Mouse (Mus musculus) gastrocnemius, postnatal 10 days (tissue): ENCODE results near the gene Muc4. TPM values are rescaled to one million over a fixed set of nuclear protein-coding genes. Genes with fewer than 3 reads are reported as not detected.

Source experiments
- DNase-seq: peaks from one replicate; pipeline ENCODE4 v3.0.0; 2021; ENCODE audit warnings: mixed read lengths
- total RNA-seq, 2 experiments: library from RNA; stranded (reverse); gene quantifications; 2 replicates each; pipeline ENCODE4 v1.2.3; 2021

Muc4 gene
- total RNA-seq, 2 experiments from 2014 or later, result 0.07 to 0.47 TPM

- no peak for DNase-seq
These were observed 68.2 kb downstream of the Muc4 start for GRCm38 (mm10) chr16:32803901-32804300.

DNA sequence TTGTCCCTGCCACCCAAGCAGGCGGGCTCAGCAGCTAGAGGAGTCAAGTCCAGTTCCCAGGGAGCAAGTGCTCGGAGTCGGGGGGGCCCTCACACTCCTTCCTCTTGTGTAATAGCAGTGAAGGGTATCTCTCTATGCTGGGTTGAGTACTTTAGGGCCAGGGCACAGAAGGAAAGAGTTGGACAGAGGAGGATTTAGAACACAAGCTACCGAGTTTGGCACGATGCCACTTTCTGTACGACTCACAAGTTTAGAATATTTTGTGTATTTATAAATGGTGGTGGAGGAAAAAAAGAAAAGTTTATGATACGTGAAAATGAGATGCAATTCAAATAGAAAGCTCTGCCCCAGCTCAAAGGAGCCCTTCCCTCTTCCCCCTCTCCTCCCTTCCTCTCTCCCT lies 69.5 kb downstream of the Muc4 start:
- DNase-seq, result no peak

DNA sequence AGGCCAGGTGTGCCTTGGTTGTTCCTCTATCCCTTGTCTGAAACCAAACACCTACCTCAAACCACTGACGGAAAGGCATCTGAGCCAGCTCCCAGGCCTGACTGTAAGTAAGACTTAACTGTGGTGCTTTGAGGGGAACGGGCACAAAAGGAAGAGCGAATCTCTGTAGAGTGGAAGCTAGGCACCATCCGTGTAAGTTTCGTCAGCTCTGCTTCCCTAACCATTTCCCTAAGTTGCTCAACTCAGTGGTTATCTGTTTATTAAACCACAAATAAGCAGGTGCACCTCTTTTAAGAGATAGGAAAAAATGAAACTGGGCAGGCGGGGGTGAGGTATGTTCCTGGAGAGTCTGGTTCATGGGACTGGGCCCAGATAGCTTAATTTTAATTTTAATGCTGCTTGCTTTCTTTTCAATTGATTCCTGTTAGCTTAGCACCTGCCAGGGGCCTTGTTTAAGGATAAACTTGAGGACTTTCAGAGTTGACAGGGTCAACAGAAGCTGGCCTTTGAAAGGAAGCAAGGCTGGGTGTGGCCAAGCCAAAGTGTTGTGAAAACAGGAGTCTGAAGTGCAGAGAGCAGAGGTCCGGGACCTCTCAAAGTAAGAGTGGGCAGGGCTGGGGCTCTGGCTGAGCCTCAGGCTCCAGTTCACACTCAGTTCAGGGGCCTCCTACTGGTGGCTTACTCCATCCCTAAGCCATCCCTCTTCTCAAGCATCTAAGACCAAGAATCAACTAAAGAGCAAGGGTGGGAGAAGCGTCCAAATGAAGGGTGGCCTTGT lies 71.9 kb downstream of the Muc4 start:
- no peak for DNase-seq

- DNase-seq, result no peak
These were observed 74.6 kb downstream of the Muc4 start, which contains the start of gene Smbd1 for GRCm38 (mm10) chr16:32810321-32810720. Gene Smbd1, minus strand, starts transcription at chr16:32810477.

DNA sequence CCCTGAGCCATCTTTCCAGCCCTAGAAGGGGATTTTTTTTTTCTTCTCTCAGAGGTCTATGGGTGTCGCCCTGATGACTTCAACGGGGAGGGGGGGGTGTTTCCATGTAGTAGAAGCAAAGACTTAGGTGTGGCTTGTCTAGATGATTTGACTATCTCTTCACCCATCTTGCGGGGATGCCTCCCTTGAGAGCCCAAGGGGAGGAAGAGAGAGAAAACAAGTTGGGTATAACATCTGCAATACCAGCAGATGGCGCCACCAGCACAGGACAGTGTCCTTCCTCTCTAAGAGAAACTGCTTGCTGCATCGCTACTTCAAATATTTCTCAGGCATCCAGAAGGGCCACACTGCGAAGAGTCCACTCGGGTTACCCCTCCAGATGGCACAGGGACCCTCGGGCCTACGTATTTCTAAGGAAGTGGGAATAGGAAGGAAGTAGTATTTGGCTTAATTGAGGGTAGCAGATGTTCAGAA lies 77.2 kb downstream of the Muc4 start:
- DNase-seq, result peak; percentile 95

DNA sequence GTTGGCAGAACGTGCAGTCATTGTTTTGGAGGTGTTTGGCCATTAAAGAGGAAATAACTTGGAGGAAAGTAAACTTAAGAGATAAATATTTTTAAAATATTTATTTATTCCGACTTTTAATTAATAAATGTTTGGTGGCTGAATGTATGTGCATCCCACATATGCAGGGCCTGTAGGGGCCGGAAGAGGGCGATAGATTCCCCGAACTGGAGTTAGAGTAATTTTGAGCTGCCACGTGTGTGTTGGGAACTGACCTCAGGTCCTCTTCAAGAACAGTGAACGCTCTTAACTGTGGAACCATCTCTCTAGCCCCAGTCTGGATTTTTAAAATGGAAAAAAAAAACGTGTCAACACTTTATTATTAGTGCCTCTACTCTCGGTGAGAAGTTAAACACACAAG lies 77.7 kb downstream of the Muc4 start:
- DNase-seq, result no peak

- DNase-seq, result no peak
These were observed 78.1 kb downstream of the Muc4 start for GRCm38 (mm10) chr16:32813771-32814170.

DNA sequence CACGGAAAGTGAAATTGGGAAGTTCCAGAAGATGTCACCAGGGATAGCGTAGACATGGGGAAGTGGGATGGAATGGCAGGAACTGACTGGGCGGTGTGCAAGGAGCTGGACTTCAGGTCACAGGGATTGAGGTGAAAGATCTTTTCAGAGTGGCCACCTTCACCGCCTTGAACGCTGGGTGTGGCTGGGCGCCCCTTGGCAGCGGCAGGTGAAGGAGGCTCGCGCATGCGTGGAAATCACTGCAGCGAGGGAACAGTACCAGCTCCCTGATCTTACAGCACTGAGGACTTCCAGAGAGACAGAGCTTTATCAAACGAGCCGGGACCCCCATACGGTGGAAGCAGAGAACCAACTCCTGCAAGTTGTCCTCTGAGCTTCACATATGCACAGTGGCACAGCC lies 78.9 kb downstream of the Muc4 start:
- peak; percentile 63 for DNase-seq

- DNase-seq, result peak; percentile 51
These were observed 79.5 kb downstream of the Muc4 start for GRCm38 (mm10) chr16:32815160-32815605.

DNA sequence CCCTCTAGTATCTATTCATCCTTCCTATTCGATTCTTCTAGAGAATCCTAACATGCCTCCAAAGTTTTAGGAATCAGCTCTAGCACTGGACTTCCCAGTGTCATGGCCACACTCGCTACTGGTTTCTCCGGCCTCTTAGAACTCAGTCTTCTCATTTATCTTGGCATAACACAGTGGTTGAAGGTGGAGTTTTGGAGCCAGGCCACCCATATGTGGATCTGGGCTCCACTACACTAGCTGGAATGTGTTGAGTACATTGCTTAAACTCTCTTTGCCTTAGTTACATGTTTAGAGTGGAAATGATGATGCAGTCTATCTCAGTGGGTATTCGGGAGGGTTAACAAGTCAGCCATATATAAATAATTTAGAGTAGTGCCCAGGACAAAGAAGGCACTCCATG lies 82.3 kb downstream of the Muc4 start:
- DNase-seq, result no peak

DNA sequence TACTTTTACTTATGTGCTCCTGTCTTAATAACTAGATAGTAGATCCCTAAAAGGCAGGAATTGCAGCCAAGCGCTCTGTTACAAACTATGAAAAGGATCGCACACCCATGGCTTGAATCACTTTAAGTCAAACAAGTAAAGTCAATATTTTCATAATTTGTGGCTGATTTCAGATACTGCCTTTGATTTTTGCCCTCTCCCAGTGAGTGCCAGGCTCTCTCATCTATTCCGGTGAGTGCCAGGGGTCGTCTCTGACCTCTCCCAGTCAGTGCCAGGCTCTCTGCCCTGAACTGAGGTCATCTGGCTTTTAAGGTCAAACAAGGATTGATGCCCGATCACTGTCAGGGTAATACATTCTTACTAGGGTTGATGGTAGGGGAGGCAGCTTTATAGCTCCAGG lies 82.8 kb downstream of the Muc4 start:
- DNase-seq, result no peak

- DNase-seq, result peak; percentile 42
These were observed 86.2 kb downstream of the Muc4 start for GRCm38 (mm10) chr16:32821772-32822449.

- no peak for DNase-seq
These were observed 86.8 kb downstream of the Muc4 start for GRCm38 (mm10) chr16:32822450-32822827.

- no peak for DNase-seq
These were observed 87.2 kb downstream of the Muc4 start for GRCm38 (mm10) chr16:32822881-32823280.

- DNase-seq, result no peak
These were observed 87.8 kb downstream of the Muc4 start for GRCm38 (mm10) chr16:32823487-32823886.

- DNase-seq, result no peak
These were observed 88.4 kb downstream of the Muc4 start for GRCm38 (mm10) chr16:32824061-32824460.

DNA sequence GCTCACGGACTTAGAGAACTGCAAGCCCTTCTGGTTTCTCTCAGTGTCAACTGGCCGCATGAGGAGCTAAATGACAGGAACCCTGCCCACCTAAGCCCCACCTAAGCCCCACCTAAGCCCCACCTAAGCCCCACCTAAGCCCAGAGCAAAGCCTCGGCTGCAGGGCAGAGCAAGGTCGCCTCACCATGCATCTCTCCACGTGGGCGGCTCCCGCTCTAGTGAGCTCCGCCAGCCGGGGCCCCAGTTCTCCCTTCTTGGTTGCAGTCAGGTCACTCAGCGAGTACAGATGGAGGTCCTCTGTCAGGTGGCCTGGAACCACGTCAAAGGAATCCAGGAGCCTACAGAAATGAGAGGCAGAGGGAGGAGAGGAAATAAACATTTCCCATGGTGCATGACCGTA lies 89.7 kb downstream of the Muc4 start:
- no peak for DNase-seq

- no peak for DNase-seq
These were observed 90.8 kb downstream of the Muc4 start for GRCm38 (mm10) chr16:32826521-32826920.

- DNase-seq, result no peak
These were observed 93.4 kb downstream of the Muc4 start for GRCm38 (mm10) chr16:32829104-32829503.

DNA sequence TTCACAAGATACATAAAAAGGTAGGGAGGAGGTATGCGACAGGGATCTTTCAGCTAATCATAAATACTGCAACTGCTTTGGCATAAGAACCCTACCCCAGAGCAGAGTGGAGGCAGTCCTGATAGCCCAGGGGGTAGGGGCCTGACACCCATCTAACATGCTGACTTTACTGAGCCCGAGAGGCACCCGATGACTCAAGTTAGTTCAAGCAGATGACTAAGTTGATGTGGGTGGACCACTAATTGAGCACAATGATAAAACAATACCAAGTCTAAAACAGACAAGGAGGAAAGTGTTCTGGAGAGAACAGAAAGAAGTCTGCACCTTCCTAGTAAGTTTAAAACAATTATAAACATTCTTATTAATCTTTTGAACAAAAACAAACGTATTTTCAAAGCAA lies 95.8 kb downstream of the Muc4 start:
- DNase-seq, result no peak
